Mouse (Mus musculus) lung, adult 2 months (tissue): ENCODE measurements at regions not wholly inside any gene's neighbourhood (a gene's known extent, or its start where the extent isn't known, plus 50 kb on each side); places are given as distances from the start of the nearest gene placed in this dataset.

ENCODE experiments used
- DNase-seq: peaks from one replicate; pipeline ENCODE4 v3.0.0; 2022
- H3K4me1 ChIP-seq: fragments of 200-500 bp; 2 replicates; pipeline ENCODE4 v1.6.1; 2011; ENCODE audit warnings: low read length; ENCODE audit not compliant: control insufficient read depth, insufficient read depth
- H3K4me3 ChIP-seq: fragments of 200-500 bp; replicated peaks from 2 replicates; pipeline ENCODE3; 2011; ENCODE audit warnings: low read depth, mild to moderate bottlenecking, control low read depth, low read length; ENCODE audit errors: extremely low read depth
- CTCF ChIP-seq: fragments of 200-500 bp; IDR thresholded peaks from 2 replicates; pipeline ENCODE4 v1.5.1; 2011; ENCODE audit warnings: mild to moderate bottlenecking, low read length, control low read depth; ENCODE audit not compliant: insufficient read depth
- POLR2A ChIP-seq: fragments of 200-500 bp; IDR thresholded peaks from 2 replicates; pipeline ENCODE4 v1.6.1; 2011; ENCODE audit warnings: low read depth, mild to moderate bottlenecking, control low read depth, low read length, borderline replicate concordance; ENCODE audit errors: extremely low read depth
- WGBS: fragments of 180-500 bp; shearing (Covaris S2); methylation state at CpG from one replicate; pipeline ENCODE4 v1.1.7; 2018; 5-methylcytosine and 5-hydroxymethylcytosine counted together

GRCm38 (mm10) chr4:70844742-70845141 lies 309.9 kb upstream of the Megf9 start:
- TF ChIP-seq POLR2A (no peak), CTCF (no peak)
- Histone ChIP-seq H3K4me3 (no peak overlapping the region), H3K4me1 (no peaks in the 10 kb centered on the region)
- no peak for DNase-seq
- WGBS = 83% methylated on average over 1 of the region's 1 CpGs

DNA sequence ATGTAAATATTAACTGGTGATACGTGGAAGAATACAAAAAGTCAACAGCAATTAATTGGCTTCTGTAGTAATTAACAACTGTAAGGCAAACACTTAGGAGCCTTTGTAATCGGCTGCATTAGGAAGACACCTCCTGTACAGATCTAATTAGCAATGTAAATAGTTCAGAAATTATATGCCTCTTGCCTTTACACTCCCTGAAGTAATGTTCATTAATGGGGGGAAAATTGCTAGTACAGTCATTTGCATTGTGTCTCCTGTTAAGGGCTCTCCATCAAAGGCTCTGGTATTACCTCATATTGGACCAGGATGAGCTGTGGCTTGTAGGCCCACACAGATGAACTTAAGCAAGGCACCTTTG lies 276.1 kb upstream of the Megf9 start:
- DNase-seq = no peak
- H3K4me3 ChIP-seq = no peak overlapping the region
- no peaks in the 10 kb centered on the region for H3K4me1 ChIP-seq
- TF ChIP-seq POLR2A = no peak
- TF ChIP-seq CTCF = no peak
- WGBS = 57% methylated on average over 2 of the region's 2 CpGs

GRCm38 (mm10) chr4:70810311-70810955 lies 275.6 kb upstream of the Megf9 start:
- Histone ChIP-seq H3K4me1 (no peaks in the 10 kb centered on the region), H3K4me3 (no peak overlapping the region)
- DNase-seq = no peak
- TF ChIP-seq CTCF (no peak), POLR2A (no peak)

- no peak for DNase-seq
- TF ChIP-seq POLR2A = no peak
- no peak for TF ChIP-seq CTCF
- Histone ChIP-seq H3K4me3 (no peak overlapping the region), H3K4me1 (no peaks in the 10 kb centered on the region)
- WGBS = 26% methylated on average over 3 of the region's 3 CpGs
Observed at GRCm38 (mm10) chr4:70804925-70805342, 270.1 kb upstream of the Megf9 start.

DNA sequence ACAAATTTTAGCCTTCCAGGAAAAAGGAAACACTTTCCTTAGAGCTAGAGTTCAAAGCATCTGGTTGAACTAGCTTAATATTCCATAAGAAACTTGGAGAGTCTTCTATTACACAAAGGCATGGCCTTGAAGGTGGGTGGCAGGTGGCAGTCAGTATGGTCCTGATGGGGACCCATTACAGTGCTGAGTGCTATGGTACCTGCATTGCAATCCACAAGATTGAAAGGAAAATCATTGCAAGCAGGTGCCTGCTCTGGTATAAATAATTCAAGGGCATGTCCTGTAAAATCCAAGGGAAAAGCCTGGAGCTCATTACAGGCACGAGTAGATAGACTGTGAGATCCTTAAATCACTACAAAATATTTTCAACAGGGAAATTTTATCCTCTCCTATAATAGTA lies 263.7 kb upstream of the Megf9 start:
- no peak for TF ChIP-seq POLR2A
- no peak for TF ChIP-seq CTCF
- DNase-seq = no peak
- Histone ChIP-seq H3K4me1 (no peaks in the 10 kb centered on the region), H3K4me3 (no peak overlapping the region)
- 67% methylated on average over 1 of the region's 1 CpGs for WGBS

- DNase-seq = no peak
- Histone ChIP-seq H3K4me3 (no peak overlapping the region), H3K4me1 (no peaks in the 10 kb centered on the region)
- no peak for TF ChIP-seq CTCF
- no peak for TF ChIP-seq POLR2A
- WGBS = 87% methylated on average over 3 of the region's 3 CpGs
Observed at GRCm38 (mm10) chr4:70797935-70798334, 263.1 kb upstream of the Megf9 start.

- TF ChIP-seq CTCF (no peak), POLR2A (no peak)
- H3K4me1 ChIP-seq = no peaks in the 10 kb centered on the region
- WGBS = 37% methylated on average over 2 of the region's 2 CpGs
Observed at GRCm38 (mm10) chr4:70783487-70783886, 248.7 kb upstream of the Megf9 start.

GRCm38 (mm10) chr4:70781591-70781990 lies 246.8 kb upstream of the Megf9 start:
- TF ChIP-seq CTCF (no peak), POLR2A (no peak)
- no peak for DNase-seq
- Histone ChIP-seq H3K4me3 (no peak overlapping the region), H3K4me1 (no peaks in the 10 kb centered on the region)
- 59% methylated on average over 2 of the region's 2 CpGs for WGBS

More at GRCm38 (mm10) chr4:70783487-70783886, 248.7 kb upstream of the Megf9 start:
- no peak overlapping the region for H3K4me3 ChIP-seq
- DNase-seq = no peak

- Histone ChIP-seq H3K4me1 (no peaks in the 10 kb centered on the region), H3K4me3 (no peak overlapping the region)
- WGBS = 24% methylated on average over 1 of the region's 1 CpGs
- no peak for TF ChIP-seq CTCF
- TF ChIP-seq POLR2A = no peak
- no peak for DNase-seq
Observed at GRCm38 (mm10) chr4:70776273-70776672, 241.5 kb upstream of the Megf9 start.

GRCm38 (mm10) chr4:70743425-70743824 lies 208.6 kb upstream of the Megf9 start:
- Histone ChIP-seq H3K4me3 (no peak overlapping the region), H3K4me1 (no peaks in the 10 kb centered on the region)
- TF ChIP-seq POLR2A (no peak), CTCF (no peak)
- DNase-seq = no peak
- 55% methylated on average over 1 of the region's 1 CpGs for WGBS
